Mouse (Mus musculus): ENCODE results near the gene Ar. TPM values are rescaled to one million over a fixed set of nuclear protein-coding genes. Genes with fewer than 3 reads are reported as not detected.
A peak's percentile ranks its signal among the peaks of the same experiment; 100 is the strongest.

Gene Ar
- polyA plus RNA-seq, 1 experiment: 0.05 TPM

GRCm38 (mm10) chrX:98265755-98266154 is 117.2 kb downstream of the Ar start:
- TF ChIP-seq CTCF (IDR thresholded peaks at IDR 0.05; ENCODE audit: borderline replicate concordance, extremely low read depth, insufficient read depth, insufficient read length) (no peak), POLR2A (IDR thresholded peaks at IDR 0.05; ENCODE audit: borderline replicate concordance, extremely low read depth, insufficient read depth, insufficient read length, poor library complexity, severe bottlenecking) (no peak)

GRCm38 (mm10) chrX:98271361-98271760 is 122.8 kb downstream of the Ar start:
- TF ChIP-seq CTCF (IDR thresholded peaks at IDR 0.05; ENCODE audit: borderline replicate concordance, extremely low read depth, insufficient read depth, insufficient read length) (no peak), POLR2A (IDR thresholded peaks at IDR 0.05; ENCODE audit: borderline replicate concordance, extremely low read depth, insufficient read depth, insufficient read length, poor library complexity, severe bottlenecking) (no peak)
- no peak for DNase-seq (ENCODE audit: low read depth)

More at GRCm38 (mm10) chrX:98265755-98266154, 117.2 kb downstream of the Ar start:
- no peak for DNase-seq (ENCODE audit: low read depth)

- TF ChIP-seq CTCF (IDR thresholded peaks at IDR 0.05; ENCODE audit: borderline replicate concordance, extremely low read depth, insufficient read depth, insufficient read length) (no peak), POLR2A (IDR thresholded peaks at IDR 0.05; ENCODE audit: borderline replicate concordance, extremely low read depth, insufficient read depth, insufficient read length, poor library complexity, severe bottlenecking) (no peak)
- DNase-seq (ENCODE audit: low read depth): peak; percentile 0
Measured at GRCm38 (mm10) chrX:98291763-98292162, 143.2 kb downstream of the Ar start.

GRCm38 (mm10) chrX:98300685-98301084 is 152.1 kb downstream of the Ar start:
- peak; percentile 8 for DNase-seq (ENCODE audit: low read depth)
- TF ChIP-seq CTCF (IDR thresholded peaks at IDR 0.05; ENCODE audit: borderline replicate concordance, extremely low read depth, insufficient read depth, insufficient read length) (no peak), POLR2A (IDR thresholded peaks at IDR 0.05; ENCODE audit: borderline replicate concordance, extremely low read depth, insufficient read depth, insufficient read length, poor library complexity, severe bottlenecking) (no peak)

- DNase-seq (ENCODE audit: low read depth): no peak
- TF ChIP-seq CTCF (IDR thresholded peaks at IDR 0.05; ENCODE audit: borderline replicate concordance, extremely low read depth, insufficient read depth, insufficient read length) (no peak), POLR2A (IDR thresholded peaks at IDR 0.05; ENCODE audit: borderline replicate concordance, extremely low read depth, insufficient read depth, insufficient read length, poor library complexity, severe bottlenecking) (no peak)
Measured at GRCm38 (mm10) chrX:98301924-98302323, 153.4 kb downstream of the Ar start.

GRCm38 (mm10) chrX:98315961-98316360 is 167.4 kb downstream of the Ar start:
- no peak for DNase-seq (ENCODE audit: low read depth)
- TF ChIP-seq POLR2A (IDR thresholded peaks at IDR 0.05; ENCODE audit: borderline replicate concordance, extremely low read depth, insufficient read depth, insufficient read length, poor library complexity, severe bottlenecking) (no peak), CTCF (IDR thresholded peaks at IDR 0.05; ENCODE audit: borderline replicate concordance, extremely low read depth, insufficient read depth, insufficient read length) (no peak)

GRCm38 (mm10) chrX:98317483-98317882 is 168.9 kb downstream of the Ar start:
- no peak for TF ChIP-seq POLR2A (IDR thresholded peaks at IDR 0.05; ENCODE audit: borderline replicate concordance, extremely low read depth, insufficient read depth, insufficient read length, poor library complexity, severe bottlenecking)
- TF ChIP-seq CTCF (IDR thresholded peaks at IDR 0.05; ENCODE audit: borderline replicate concordance, extremely low read depth, insufficient read depth, insufficient read length): no peak

GRCm38 (mm10) chrX:98323105-98323504 is 174.5 kb downstream of the Ar start:
- peak; percentile 0 for DNase-seq (ENCODE audit: low read depth)
- no peak for TF ChIP-seq CTCF (IDR thresholded peaks at IDR 0.05; ENCODE audit: borderline replicate concordance, extremely low read depth, insufficient read depth, insufficient read length)

More at GRCm38 (mm10) chrX:98317483-98317882, 168.9 kb downstream of the Ar start:
- DNase-seq (ENCODE audit: low read depth): no peak

- no peak for DNase-seq (ENCODE audit: low read depth)
- TF ChIP-seq CTCF (IDR thresholded peaks at IDR 0.05; ENCODE audit: borderline replicate concordance, extremely low read depth, insufficient read depth, insufficient read length): no peak
- TF ChIP-seq POLR2A (IDR thresholded peaks at IDR 0.05; ENCODE audit: borderline replicate concordance, extremely low read depth, insufficient read depth, insufficient read length, poor library complexity, severe bottlenecking): no peak
Measured at GRCm38 (mm10) chrX:98347481-98347880, 198.9 kb downstream of the Ar start.

- TF ChIP-seq CTCF (IDR thresholded peaks at IDR 0.05; ENCODE audit: borderline replicate concordance, extremely low read depth, insufficient read depth, insufficient read length) (no peak), POLR2A (IDR thresholded peaks at IDR 0.05; ENCODE audit: borderline replicate concordance, extremely low read depth, insufficient read depth, insufficient read length, poor library complexity, severe bottlenecking) (no peak)
- no peak for DNase-seq (ENCODE audit: low read depth)
Measured at GRCm38 (mm10) chrX:98348036-98348435, 199.5 kb downstream of the Ar start.

Data from brain, embryonic 14.5 days (tissue).